Mouse (Mus musculus) kidney, postnatal 0 days (tissue): ENCODE results near the gene Fadd. TPM values are rescaled to one million over a fixed set of nuclear protein-coding genes. Genes with fewer than 3 reads are reported as not detected.
A peak's percentile ranks its signal among the peaks of the same experiment; 100 is the strongest.

Experiments
- ATAC-seq: fragments of 200-750 bp; cut with Nextera tagmentation; replicated peaks from 2 replicates; pipeline ENCODE4 v1.8.0; 2017; ENCODE audit warnings: low read depth, moderate number of reproducible peaks, moderate TSS enrichment, moderate library complexity; ENCODE audit not compliant: low FRiP score
- DNase-seq: peaks from one replicate; pipeline ENCODE4 v3.0.0-alpha.2; 2016; ENCODE audit warnings: low spot score
- H3K27ac ChIP-seq: fragments of 300-500 bp; sonication (generic); 2 replicates; pipeline ENCODE4 v1.5.1; 2014; ENCODE audit warnings: mild to moderate bottlenecking
- H3K27me3 ChIP-seq: fragments of 300-500 bp; sonication (generic); 2 replicates; pipeline ENCODE4 v1.6.1; 2014; ENCODE audit warnings: low read length, mixed read lengths; ENCODE audit not compliant: insufficient read depth
- H3K36me3 ChIP-seq: fragments of 300-500 bp; sonication (generic); 2 replicates; pipeline ENCODE4 v1.6.1; 2014; ENCODE audit warnings: low read length, mixed read lengths; ENCODE audit not compliant: insufficient read depth
- H3K4me1 ChIP-seq: fragments of 300-500 bp; sonication (generic); replicated peaks from 2 replicates; pipeline ENCODE4 v1.6.1; 2014; ENCODE audit warnings: antibody characterized with exemption, low read length, mixed read lengths; ENCODE audit not compliant: insufficient read depth
- H3K4me2 ChIP-seq: fragments of 300-500 bp; sonication (generic); 2 replicates; pipeline ENCODE4 v1.6.1; 2014; ENCODE audit warnings: mild to moderate bottlenecking, low read length, moderate library complexity, mixed read lengths
- H3K4me3 ChIP-seq: fragments of 300-500 bp; sonication (generic); replicated peaks from 2 replicates; pipeline ENCODE4 v1.5.1; 2014; ENCODE audit warnings: low read depth, low read length
- H3K9ac ChIP-seq: fragments of 300-500 bp; sonication (generic); 2 replicates; pipeline ENCODE4 v1.6.1; 2014; ENCODE audit warnings: low read depth, low read length
- H3K9me3 ChIP-seq: fragments of 300-500 bp; sonication (generic); replicated peaks from 2 replicates; pipeline ENCODE4 v1.6.1; 2016; ENCODE audit warnings: low read length, inconsistent platforms, mixed read lengths
- CTCF ChIP-seq: IDR thresholded peaks from 2 replicates; pipeline ENCODE4 v1.5.1; 2016; ENCODE audit warnings: antibody characterized with exemption, low read depth, mild to moderate bottlenecking, moderate library complexity
- WGBS: fragments of 180-500 bp; shearing (Covaris S2); extraction: QIAGEN DNeasy Blood & Tissue Kit; methylation state at CpG from one replicate; pipeline ENCODE4 v1.1.7; 2014; 5-methylcytosine and 5-hydroxymethylcytosine counted together
- polyA plus RNA-seq: library from polyadenylated mRNA; unstranded; fragments of >200 nt; fragmentation: Nextera tagmentation; extraction: Ambion mirVana; gene quantifications from 2 replicates; pipeline ENCODE4 v1.2.1, GENCODE M21; 2015

The Fadd gene
- 12.6 and 13.1 TPM in 2 replicates for polyA plus RNA-seq

DNA sequence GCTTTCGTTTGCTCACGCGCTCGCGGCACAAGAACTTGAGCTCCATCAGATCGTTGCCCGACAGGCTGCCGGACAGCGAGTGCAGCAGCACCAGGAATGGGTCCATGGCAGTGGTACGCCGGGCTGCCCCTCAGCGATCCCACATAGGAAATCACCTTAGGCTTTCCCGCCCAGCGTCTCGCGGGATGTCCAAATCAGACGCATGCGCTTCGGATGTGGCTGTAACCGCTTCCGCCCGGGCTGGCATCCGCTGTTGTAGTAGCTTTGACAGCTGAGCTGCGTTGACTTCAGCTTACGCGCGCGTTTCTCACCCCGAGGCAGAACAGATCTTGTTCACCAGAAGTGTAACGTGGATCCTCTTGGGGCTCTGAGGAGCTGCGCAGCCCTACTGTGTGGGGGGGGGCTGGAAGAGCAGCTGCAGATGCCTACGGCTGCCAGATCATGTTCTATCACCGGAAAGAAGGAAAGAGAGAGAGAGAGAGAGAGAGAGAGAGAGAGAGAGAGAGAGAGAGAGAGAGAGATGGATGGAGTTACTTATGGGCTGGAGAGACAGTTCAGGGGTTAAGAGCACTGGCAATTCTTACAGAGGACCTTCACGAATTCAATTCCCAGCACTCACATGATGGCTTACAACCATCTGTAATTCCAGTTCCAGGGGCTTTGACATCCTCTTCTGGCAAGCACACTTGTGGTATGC is at the start of gene Fadd:
TSS of gene Fadd (minus strand) at position 180 of the 697 bp plus-strand sequence.
- TF ChIP-seq CTCF, result no peak
- H3K9ac ChIP-seq, result peak within 1 kb of the TSS; percentile 63
- no peaks in the 10 kb centered on the region for H3K9me3 ChIP-seq
- H3K36me3 ChIP-seq, result peaks cover 11% of the 10 kb centered on the region; the same call in 1 of the 2 replicates
- peak within 1 kb of the TSS; percentile 84 for H3K4me2 ChIP-seq
- ATAC-seq, result peak; percentile 76
- H3K27ac ChIP-seq, result peak within 1 kb of the TSS; percentile 94
- H3K4me3 ChIP-seq, result peak within 1 kb of the TSS; percentile 68
- WGBS, result 1% methylated on average over 34 of the region's 34 CpGs
- peak; percentile 97 for DNase-seq
- H3K4me1 ChIP-seq, result peaks cover 12% of the 10 kb centered on the region; the same call in 1 of the 2 replicates
- no peaks in the 10 kb centered on the region for H3K27me3 ChIP-seq

DNA sequence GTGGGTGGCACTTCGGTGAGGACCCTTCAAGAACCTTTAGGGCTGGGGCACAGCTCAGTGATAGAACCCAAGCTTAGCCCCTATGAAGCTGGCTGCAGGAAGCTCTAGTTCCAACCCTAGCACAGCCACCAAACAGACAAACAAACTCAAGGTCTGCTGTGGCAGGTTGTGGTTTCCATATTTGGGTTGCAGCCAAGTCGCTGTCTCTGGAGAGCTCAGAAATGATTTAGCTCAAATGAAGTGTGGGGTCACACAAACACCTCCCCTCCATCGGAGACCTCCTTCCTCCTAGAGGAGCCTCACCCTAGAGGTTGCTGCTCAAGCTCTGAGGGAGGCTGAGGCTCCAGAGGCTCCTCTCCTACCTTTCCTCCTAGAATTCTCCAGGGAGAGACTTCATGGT is 48.4 kb upstream of the Fadd start:
- Histone ChIP-seq H3K36me3 (no peaks in the 10 kb centered on the region), H3K9me3 (no peaks in the 10 kb centered on the region), H3K27ac (no peak overlapping the region), H3K4me1 (0 out of 2 replicates have a peak, but pooled peaks cover 5% of the 10 kb centered on the region), H3K9ac (no peak overlapping the region), H3K4me3 (no peak overlapping the region), H3K27me3 (no peaks in the 10 kb centered on the region), H3K4me2 (no peak overlapping the region)
- no peak for TF ChIP-seq CTCF
- DNase-seq (no peak), ATAC-seq (no peak)
- 69% methylated on average over 3 of the region's 3 CpGs for WGBS

DNA sequence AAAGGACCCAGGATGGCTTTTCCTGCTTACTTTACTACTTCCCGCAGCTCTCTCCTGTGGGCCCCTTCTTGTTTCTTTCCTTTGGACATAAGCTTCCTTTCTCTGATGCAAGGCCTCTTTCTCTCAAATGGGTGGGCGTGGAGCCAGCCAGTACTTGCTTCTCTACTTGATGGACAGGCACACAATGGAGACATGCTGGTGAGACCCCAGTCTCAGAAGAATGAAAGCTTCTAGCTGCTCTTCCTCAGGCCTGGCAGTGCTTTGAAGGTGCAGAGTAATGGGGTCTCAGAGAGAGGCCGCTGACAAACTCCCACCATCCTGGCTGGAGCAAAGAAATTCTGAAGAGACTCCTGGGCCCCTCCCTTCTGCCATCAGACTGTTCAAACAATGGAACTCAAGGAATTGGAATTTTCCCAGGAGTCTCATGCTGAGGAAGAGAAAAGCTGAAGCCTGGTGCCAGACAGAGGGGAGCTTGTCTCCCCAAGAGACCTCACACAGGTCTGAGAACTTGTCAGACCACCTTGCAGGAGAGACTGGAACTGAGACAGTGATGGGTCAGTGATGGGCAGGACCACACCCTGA is 46.2 kb upstream of the Fadd start:
- H3K36me3 ChIP-seq, result no peaks in the 10 kb centered on the region
- no peaks in the 10 kb centered on the region for H3K4me1 ChIP-seq
- H3K9me3 ChIP-seq, result no peaks in the 10 kb centered on the region
- no peak overlapping the region for H3K4me2 ChIP-seq
- no peak for ATAC-seq
- H3K4me3 ChIP-seq, result no peak overlapping the region
- 0 out of 2 replicates have a peak overlapping the region, but pooled peaks have one; percentile 13 for H3K27ac ChIP-seq
- TF ChIP-seq CTCF, result no peak
- no peak overlapping the region for H3K9ac ChIP-seq
- no peaks in the 10 kb centered on the region for H3K27me3 ChIP-seq
- DNase-seq, result no peak
- WGBS, result 43% methylated on average over 3 of the region's 3 CpGs

DNA sequence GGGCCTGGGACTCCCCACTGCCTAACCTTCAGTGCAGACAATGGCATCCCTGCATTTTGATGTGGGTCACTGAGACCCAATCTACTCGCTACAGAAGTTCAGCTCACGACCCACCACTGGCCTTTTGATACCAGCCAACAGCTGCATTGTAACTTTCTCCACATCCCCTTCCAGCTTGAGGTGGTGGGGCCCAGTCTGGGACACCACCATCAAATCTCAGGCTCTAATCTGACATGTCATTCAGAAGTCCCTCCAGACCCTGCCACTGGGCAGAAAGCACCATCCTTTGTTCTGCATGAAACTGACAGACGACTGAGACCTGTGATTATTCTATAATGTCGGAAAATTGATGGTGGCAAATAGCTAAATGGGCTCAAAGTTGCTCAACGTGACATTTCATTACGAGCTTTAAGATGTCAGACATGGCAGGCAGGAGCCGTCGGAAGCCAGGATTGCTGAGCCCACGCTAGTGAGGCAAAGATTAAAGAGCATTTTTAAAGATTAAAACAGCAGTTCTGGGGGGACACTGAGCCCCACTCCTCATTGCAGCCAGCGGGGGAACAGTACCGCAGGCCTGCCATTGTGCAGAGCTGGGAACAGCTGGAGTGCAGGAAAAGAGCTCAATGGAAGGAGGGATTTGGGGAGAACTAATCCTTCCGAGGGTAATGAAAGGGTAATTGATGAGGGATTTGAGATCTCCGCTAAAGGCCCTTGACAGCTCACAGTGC is 45.5 kb upstream of the Fadd start:
- 65% methylated on average over 13 of the region's 13 CpGs for WGBS
- H3K27ac ChIP-seq, result 0 out of 2 replicates have a peak overlapping the region, but pooled peaks have one; percentile 13

DNA sequence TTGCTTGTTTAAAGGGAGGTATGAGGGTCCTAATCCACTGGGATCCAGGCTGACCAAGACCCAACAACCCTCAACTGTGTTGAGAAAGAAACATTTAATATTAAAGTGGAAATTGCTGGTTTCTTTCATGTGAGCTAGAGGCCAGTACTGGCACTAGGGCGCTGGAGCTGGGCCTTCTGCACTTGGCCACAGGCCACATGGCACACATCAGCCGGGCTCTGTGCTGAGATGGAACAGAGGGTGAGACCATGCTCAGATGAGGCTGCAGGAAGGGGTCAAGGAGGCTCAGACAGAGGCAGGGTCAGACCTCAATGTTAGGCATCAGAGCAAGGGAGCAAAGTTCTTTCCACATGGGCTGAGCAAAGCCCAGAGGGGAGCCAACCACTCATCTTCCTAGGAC is 43.8 kb upstream of the Fadd start:
- Histone ChIP-seq H3K4me1 (no peaks in the 10 kb centered on the region), H3K4me3 (no peak overlapping the region), H3K27me3 (no peaks in the 10 kb centered on the region), H3K4me2 (no peak overlapping the region), H3K36me3 (no peaks in the 10 kb centered on the region), H3K9me3 (no peaks in the 10 kb centered on the region), H3K9ac (no peak overlapping the region), H3K27ac (no peak overlapping the region)
- TF ChIP-seq CTCF, result no peak
- DNase-seq (no peak), ATAC-seq (no peak)
- WGBS, result 83% methylated on average over 2 of the region's 2 CpGs

More for the DNA sequence above, 45.5 kb upstream of the Fadd start:
- Histone ChIP-seq H3K9ac (no peak overlapping the region), H3K4me1 (no peaks in the 10 kb centered on the region), H3K4me2 (no peak overlapping the region), H3K9me3 (no peaks in the 10 kb centered on the region), H3K36me3 (no peaks in the 10 kb centered on the region), H3K27me3 (no peaks in the 10 kb centered on the region), H3K4me3 (no peak overlapping the region)
- DNase-seq (no peak), ATAC-seq (no peak)
- no peak for TF ChIP-seq CTCF
